Mouse (Mus musculus): Measurements from ENCODE around the gene Mtus2.

Gene Mtus2

DNA sequence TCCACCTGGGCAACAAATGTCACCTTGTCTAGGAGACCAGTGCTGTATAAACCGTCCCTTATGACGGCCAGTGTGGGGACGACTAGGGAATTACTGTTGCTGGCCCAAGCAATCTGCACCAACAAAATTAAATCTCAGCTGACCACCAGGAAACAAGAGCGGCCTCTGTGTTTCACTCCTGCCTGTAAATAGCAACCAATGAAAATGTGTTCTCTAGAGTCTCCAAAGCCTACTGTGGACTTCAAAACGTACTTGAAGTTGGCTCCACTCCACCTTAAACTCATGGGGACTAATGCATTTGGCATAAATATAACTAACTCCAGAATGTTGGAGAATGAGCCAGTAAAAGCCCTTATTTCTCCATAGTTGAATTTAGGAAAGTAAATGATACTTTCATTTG is 387.3 kb downstream of the Mtus2 start:
- no peak for DNase-seq (ENCODE audit: inconsistent ontology term)

GRCm38 (mm10) chr5:148346543-148346942 is 389.4 kb downstream of the Mtus2 start:
- no peak for DNase-seq (ENCODE audit: inconsistent ontology term)

- DNase-seq (ENCODE audit: inconsistent ontology term): no peak
Observed at GRCm38 (mm10) chr5:148348153-148348552, 391.0 kb downstream of the Mtus2 start.

- DNase-seq (ENCODE audit: inconsistent ontology term): no peak
Observed at GRCm38 (mm10) chr5:148349327-148350011, 392.3 kb downstream of the Mtus2 start.

DNA sequence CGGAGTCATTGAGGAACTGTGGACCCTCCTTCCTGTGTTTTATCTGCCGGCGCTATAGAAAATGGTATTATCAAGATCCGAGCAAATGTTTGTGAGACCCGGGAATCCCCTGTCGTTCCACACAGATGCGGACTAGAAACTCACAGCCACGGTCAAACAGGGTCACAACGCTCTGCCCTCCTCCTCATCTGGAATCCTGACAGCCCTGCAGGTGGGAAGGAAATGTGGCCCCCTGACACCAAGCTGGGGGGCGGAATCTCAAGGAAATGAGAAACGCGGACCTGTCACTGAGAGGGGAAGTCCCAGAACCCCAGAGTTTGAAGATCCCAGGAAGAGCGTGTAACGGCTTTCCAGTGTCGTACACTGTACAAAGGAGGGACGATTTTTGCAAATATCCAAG is 396.3 kb downstream of the Mtus2 start:
- DNase-seq (ENCODE audit: inconsistent ontology term): no peak

DNA sequence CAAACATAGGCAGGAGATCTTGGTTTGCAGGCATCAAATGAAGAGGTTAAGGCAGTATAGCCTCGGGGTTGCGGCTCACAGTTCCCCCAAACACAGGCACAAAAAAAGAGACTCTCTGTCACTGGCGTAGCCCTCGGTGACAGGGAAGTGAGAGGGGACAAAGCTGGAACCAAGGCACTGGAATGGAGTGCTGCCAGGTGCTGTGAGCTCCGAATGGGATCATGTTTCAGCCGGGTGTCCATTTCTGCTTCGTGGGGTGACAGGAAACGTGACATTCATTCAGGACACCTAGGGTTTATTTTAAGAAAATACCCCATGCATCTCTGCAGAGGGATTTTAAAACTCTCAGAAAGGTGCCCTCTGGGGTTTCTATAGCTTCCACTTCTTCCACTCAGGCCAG is 397.4 kb downstream of the Mtus2 start:
- DNase-seq (ENCODE audit: inconsistent ontology term): no peak

- no peak for DNase-seq (ENCODE audit: inconsistent ontology term)
Observed at GRCm38 (mm10) chr5:148355822-148356221, 398.7 kb downstream of the Mtus2 start.

- no peak for DNase-seq (ENCODE audit: inconsistent ontology term)
Observed at GRCm38 (mm10) chr5:148357168-148357567, 400.0 kb downstream of the Mtus2 start.

DNA sequence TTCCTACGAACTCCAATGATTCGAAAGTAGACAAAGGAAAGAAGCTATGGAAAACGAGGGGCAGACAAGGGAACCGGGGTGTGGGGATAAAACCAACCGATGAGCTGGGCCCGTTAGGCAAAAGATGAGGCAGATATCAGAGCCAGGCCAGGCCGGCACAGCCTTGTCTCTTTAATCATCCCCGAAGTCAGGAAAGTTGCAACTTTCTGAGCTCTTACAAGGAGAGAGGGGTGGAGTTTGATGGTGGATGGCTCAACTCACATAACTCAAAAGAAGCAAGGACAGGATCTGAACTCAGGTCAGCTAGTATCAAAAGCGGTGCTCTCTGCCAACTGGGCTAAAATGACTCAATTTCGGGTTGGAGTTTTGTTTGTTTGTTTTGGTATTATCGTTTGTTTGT is 402.0 kb downstream of the Mtus2 start:
- no peak for DNase-seq (ENCODE audit: inconsistent ontology term)

- DNase-seq (ENCODE audit: inconsistent ontology term): no peak
Observed at GRCm38 (mm10) chr5:148360922-148361758, 404.0 kb downstream of the Mtus2 start.

DNA sequence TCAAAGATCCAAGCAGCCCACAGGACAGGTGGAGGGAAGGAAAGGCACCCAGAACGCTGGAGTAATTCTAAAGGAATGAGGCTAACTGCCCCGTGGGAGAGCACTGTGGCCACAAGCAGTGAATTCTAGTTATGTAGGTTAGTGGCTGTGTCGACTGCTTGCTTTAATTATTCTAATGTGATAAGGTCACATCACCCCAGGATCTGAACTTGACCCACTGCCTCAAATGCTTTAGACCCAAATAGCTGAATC is 404.6 kb downstream of the Mtus2 start:
- DNase-seq (ENCODE audit: inconsistent ontology term): peak; percentile 64

GRCm38 (mm10) chr5:148362296-148362695 is 405.2 kb downstream of the Mtus2 start:
- DNase-seq (ENCODE audit: inconsistent ontology term): no peak

DNA sequence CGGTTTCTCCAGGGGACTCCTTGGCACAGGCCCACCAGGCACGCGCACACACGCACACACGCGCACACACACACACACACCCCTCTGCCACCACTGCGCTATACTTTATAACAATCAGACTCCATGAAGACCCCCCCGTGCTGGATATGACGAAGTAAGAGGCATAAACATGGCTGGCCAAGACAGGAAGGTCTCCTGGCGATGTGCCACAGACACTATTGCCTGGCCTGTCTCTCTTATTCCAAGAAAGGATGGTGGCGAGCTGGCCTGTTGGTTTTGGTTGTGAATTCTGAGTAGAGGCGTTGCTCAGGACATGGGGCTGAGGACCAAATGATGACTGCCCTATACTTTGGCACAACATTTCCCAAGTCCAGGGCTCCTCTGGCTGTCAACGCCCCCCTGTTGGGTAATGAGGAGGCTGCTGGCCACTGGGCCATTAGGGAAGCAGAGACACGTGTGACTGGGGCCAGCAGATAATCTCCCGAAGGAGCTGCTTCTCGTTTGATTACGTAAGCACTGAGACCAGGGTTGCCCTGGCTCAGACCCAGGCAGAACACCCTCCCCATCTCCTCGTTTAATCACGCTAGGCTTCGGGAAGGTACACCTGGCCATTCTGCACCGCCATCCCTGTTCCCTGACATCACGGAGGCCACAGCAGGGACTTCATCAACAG is 406.5 kb downstream of the Mtus2 start:
- DNase-seq (ENCODE audit: inconsistent ontology term): no peak
